Mouse (Mus musculus) frontal cortex, postnatal 25 days (tissue): ENCODE data around the gene Defb26.

ENCODE experiments used
- DNase-seq, 2 experiments: peaks; one replicate each; pipeline ENCODE4 v3.0.0; 2022; ENCODE audit warnings: low spot score in 2 of 2

The Defb26 gene

GRCm38 (mm10) chr2:152511592-152511991 is at the start of gene Defb26:
TSS of gene Defb26 (minus strand) at chr2:152511692.
- no peak for DNase-seq

- no peak for DNase-seq
Measured at GRCm38 (mm10) chr2:152556655-152557054, 45.2 kb upstream of the Defb26 start.

- peak; percentile 47 to 60 for DNase-seq
Measured at GRCm38 (mm10) chr2:152553774-152554423, 42.4 kb upstream of the Defb26 start.

GRCm38 (mm10) chr2:152548124-152548523 is 36.6 kb upstream of the Defb26 start:
- no peak for DNase-seq

DNA sequence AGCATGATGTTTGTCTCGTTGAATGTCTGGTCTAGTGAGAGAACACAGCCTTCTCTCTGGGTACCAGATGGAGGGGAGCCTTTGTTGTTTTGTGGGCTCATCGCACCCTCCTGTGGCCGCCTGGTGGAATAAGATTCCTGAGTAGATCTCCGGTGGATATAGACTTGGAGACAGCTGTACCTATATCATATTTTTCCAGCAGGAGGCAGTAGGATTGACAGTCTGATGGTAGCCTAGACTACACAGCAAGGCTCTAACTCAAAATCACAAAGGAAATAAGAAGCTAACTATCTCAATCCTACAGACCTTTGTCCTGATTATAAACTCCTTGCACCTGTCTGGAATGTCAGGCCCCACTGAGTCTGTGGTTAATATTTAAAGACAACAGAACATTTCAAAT is 33.2 kb upstream of the Defb26 start:
- DNase-seq = peak; percentile 22 to 31

- no peak for DNase-seq
Measured at GRCm38 (mm10) chr2:152543478-152543877, 32.0 kb upstream of the Defb26 start.

GRCm38 (mm10) chr2:152542897-152543296 is 31.4 kb upstream of the Defb26 start:
- DNase-seq = no peak

DNA sequence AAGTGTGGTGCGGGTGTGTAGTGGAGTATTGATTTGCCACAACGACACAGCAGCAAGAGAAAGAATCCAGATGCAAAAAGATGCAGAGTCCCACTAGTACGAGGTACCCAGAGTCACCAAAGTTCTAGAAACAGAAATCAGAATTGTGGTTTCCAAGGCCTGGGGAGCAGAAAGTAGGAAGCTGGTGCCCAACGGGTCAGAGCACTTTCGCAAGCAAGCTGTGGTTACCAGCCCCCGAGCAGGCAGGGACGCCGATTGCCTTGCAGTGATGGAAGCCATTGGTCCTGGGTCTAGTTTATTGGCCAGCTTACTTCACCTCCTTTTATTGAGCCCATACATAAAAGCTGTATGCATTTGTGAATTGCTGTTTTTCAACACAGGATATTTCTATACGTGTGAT is 30.5 kb upstream of the Defb26 start:
- DNase-seq = no peak

GRCm38 (mm10) chr2:152539944-152540710 is 28.6 kb upstream of the Defb26 start, which contains the start of gene Defb29:
TSS of gene Defb29 (minus strand) at chr2:152540098.
- DNase-seq = no peak

DNA sequence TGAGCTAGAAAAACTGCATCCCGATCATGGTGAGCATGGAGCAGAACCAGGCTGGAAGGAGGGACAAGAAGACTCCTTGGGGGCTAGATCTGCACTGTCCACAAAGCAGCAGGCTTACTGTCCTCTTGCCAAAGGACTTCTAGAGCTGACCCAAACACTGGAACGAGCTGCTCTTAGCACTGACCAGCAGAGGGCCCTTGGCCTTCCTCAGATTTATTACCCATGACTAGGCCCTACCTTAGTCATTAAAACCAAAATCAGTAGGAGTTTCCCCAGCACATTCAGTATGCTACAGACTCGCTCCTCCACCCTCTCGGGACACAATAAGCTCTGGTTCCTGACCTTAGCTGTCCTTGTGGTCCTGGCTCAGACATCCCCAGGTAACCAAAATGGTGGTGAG is 6.5 kb upstream of the Defb26 start, which contains the start of gene Defb28:
Gene Defb28 (plus strand): TSS at position 275 of the 400 bp plus-strand sequence.
- DNase-seq = no peak

DNA sequence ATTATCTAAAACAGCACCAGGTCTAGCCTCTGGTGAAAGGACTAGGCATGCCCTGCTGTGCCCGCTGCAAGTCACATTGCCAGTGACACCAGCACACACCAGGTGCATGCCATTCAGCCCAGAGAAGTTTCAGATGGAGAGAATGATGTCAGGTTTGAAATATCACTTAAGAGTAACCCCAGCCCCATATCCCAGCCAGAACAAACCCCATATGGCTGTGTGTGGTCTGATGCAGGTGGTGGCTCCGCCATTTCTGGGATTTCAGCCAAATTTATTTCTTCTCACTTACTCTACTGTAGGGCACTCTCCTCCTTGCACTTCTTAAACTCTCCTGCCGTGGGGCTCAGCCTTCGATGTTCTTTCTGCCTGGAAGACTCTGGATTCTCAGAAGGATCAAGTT is 4.6 kb upstream of the Defb26 start:
- DNase-seq = no peak

- no peak for DNase-seq
Measured at GRCm38 (mm10) chr2:152503950-152504349, 7.5 kb downstream of the Defb26 start.

DNA sequence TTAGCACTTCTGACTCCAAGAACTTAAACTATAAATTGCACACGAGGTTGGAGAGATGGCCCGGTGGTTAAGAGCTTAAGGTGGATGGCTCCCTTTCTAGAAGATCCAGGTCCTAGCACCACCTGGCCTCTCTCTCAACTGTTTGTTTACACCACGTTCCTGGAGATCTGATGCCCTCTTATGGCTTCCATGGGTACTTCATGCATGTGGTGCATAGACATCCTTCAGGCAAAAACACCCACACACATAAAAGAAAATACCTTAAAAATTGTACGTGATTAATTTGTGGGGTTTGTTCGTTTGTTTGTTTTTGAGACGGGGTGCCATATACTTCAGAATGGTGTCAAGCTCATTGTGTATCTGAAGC is 10.6 kb downstream of the Defb26 start:
- no peak for DNase-seq

- DNase-seq = no peak
Measured at GRCm38 (mm10) chr2:152500204-152500862, 11.2 kb downstream of the Defb26 start.

GRCm38 (mm10) chr2:152498020-152498419 is 13.5 kb downstream of the Defb26 start:
- DNase-seq = no peak

DNA sequence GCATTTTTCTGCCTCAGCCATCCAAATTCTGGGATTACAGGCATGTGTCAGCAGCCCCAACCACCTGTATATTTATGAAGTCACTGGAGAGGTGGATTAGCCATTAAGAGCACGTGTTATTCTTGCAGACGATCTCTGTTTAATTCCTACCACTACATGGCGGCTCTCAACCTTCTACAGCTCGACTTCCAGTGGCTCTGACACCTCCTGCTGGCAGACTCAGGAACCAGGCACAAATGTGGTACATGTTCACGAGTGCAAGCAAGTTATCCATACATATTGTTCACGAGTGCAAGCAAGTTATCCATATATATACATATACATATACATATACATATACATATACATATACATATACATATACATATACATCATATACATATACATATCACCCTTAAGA is 18.3 kb downstream of the Defb26 start:
- no peak for DNase-seq

DNA sequence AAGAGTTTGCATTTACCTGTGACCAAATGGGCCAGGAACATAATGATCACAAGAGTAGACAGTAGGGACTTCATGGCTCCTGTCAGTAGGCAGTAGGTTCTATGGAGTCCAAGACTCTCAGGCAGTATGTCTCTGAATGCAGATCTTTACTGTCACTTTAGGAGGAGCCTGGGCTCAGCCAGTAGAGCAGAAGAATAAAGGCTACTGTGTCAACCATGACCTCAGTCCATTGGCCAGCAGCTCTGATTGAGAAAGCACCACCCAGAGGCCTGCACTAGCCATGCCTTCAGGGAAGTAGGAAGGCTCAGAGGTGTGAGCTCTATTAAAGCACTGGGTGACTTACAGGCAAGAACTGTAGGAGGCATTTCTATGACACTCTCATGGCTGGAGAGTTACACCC is 21.5 kb downstream of the Defb26 start, which contains the start of gene Defb22:
Gene Defb22 (minus strand): TSS at position 101 of the 400 bp plus-strand sequence.
- no peak for DNase-seq

DNA sequence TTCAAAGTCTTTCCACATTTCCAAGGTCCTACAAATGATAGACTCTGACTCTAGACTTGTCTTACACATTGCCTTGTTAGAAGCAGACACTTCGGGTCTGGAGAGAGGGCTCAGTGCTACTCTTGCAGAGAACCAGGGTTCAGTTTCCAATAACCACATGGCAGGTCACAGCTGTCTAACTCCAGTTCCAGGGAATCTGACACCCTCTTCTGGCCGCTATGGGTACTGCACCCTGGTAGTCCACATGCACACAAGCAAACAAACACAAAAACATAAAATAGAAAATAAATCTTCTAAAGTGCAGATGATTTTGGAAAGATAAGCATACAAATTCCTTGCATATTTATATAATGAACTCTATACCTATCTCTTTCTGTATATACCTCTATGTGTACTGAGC is 24.5 kb downstream of the Defb26 start:
- no peak for DNase-seq

GRCm38 (mm10) chr2:152481726-152482125 is 29.8 kb downstream of the Defb26 start:
- DNase-seq = no peak

GRCm38 (mm10) chr2:152480881-152481280 is 30.6 kb downstream of the Defb26 start:
- no peak for DNase-seq

DNA sequence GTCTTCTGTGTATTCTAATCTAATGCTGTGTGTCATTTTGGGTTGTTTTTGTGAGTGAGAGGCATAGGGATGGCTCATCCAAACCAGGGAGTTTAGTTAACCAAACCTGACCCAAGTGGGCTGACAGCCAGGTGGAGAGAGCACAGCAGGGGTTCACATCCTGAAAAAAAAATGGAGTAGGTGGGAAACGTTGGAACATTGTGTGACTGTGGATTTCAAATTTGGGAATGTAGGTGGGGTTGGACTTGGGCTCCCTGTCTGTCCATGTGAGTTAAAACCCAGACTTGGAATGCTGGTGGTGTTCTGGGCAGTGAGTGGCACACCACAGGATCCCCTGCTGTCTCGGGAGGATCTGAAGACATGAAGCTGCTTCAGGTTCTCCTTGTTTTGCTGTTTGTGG is 34.7 kb downstream of the Defb26 start, which contains the start of gene Defb20:
Gene Defb20 (plus strand): TSS at position 301 of the 400 bp plus-strand sequence.
- no peak for DNase-seq

GRCm38 (mm10) chr2:152472434-152472833 is 39.1 kb downstream of the Defb26 start:
- DNase-seq = no peak
